Mouse (Mus musculus): ENCODE results near the gene Hsd17b3.
"Not testable (repeated sequence)": the region's sequence is repeated elsewhere in the genome, so short reads cannot be mapped to it uniquely, and the experiment has no call there.

The Hsd17b3 gene

DNA sequence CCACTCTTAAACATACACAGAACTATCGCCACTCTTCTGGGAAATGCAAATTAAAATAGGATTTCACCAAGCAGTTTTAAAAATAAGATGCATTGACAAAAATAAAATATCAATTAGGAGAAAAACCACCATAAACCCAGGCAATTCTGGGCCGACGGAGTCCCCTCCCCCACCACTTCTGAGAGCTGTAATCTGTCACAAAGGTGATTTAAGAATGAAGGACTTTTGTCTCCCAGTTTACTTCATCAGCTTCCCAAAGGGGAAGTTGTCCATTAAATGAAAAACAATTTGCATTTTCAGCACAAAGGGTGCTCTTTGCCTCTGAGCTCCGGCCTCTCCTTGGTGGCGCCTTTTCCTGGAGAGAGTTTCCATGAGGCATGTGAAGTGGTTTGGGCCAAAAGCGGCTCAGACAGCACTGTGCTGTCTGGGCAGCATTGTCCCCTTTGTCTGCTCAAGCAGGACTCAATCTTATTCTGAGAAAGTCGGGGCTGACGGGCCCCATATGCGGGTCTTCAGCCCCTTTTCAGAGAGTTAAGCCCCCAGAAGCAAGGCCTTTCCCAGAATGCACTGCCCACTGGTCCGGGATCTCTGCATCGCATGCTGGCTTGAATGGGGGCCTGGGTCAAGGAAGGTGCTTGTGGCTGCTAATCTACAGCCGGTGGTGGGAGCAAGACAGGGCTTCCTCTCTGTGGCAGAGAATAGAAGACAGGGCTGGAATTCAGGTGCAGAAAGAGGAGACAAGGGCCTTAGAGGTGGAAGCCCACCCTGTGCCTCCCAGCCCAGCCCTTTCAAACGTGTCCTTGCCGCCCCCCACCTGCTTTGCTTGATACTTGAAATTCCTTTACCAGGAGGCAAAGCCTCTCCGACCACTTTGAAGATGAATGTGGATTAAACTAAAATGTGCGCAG lies 7.8 kb downstream of the Hsd17b3 start:
- DNase-seq (ENCODE audit: low spot score) = no peak

GRCm38 (mm10) chr13:64077591-64077990 lies 11.4 kb downstream of the Hsd17b3 start:
- DNase-seq (ENCODE audit: low spot score) = no peak

- no peak for DNase-seq (ENCODE audit: low spot score)
These were observed 13.0 kb downstream of the Hsd17b3 start for GRCm38 (mm10) chr13:64076074-64076473.

GRCm38 (mm10) chr13:64066653-64067052 lies 22.4 kb downstream of the Hsd17b3 start:
- DNase-seq (ENCODE audit: low spot score) = no peak

GRCm38 (mm10) chr13:64064276-64064675 lies 24.8 kb downstream of the Hsd17b3 start:
- DNase-seq (ENCODE audit: low spot score) = no peak

DNA sequence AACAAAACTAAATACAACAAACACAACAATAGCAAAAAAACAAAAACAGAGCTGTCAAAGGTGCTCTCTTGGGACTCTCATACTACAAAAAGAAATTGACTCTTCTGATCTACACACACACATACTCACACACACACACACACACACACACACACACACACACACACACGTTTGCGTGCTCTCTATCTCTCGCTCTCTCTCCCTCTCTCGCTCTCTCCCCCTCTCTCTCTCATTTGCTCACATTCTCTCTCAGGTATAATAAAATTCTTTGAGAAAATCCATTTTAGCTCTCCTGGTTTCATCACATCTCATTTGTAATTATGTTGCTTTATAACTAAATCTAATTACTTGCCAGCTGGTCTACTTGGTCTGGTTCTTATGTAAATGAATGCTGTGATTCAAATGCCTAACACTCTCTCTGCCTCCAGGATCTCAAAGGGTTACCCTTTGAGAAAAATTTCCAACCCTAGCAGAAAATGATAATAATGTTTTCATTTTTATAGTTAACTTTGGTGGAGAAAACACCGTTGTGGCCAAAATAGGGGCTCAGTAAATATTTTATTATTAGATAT lies 28.0 kb downstream of the Hsd17b3 start:
- DNase-seq (ENCODE audit: low spot score) = no peak

GRCm38 (mm10) chr13:64053959-64054358 lies 35.1 kb downstream of the Hsd17b3 start:
- no peak for DNase-seq (ENCODE audit: low spot score)

GRCm38 (mm10) chr13:64052281-64052680 lies 36.7 kb downstream of the Hsd17b3 start:
- DNase-seq (ENCODE audit: low spot score) = not testable (repeated sequence)

- DNase-seq (ENCODE audit: low spot score) = no peak
These were observed 38.1 kb downstream of the Hsd17b3 start for GRCm38 (mm10) chr13:64050895-64051294.

DNA sequence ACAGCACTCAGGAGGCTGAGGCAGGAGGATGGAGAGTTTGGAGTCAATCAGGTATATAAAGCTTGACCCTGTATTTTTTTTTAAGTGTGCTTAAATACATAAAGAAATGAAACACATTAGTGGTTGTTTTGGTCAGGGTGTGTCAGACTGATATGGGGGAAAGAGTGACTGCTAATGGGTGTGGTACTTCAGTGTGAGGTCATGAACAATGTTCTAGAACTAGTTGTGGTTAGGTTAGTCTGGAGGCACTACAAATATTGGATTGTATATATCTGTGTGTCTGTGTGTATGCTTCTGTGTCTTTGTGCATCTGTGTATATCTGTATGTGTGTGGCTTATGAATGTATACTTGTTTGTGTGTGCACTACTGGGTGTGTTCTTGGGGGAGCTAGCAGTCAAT lies 39.5 kb downstream of the Hsd17b3 start:
- no peak for DNase-seq (ENCODE audit: low spot score)

GRCm38 (mm10) chr13:64048467-64048866 lies 40.6 kb downstream of the Hsd17b3 start:
- no peak for DNase-seq (ENCODE audit: low spot score)

DNA sequence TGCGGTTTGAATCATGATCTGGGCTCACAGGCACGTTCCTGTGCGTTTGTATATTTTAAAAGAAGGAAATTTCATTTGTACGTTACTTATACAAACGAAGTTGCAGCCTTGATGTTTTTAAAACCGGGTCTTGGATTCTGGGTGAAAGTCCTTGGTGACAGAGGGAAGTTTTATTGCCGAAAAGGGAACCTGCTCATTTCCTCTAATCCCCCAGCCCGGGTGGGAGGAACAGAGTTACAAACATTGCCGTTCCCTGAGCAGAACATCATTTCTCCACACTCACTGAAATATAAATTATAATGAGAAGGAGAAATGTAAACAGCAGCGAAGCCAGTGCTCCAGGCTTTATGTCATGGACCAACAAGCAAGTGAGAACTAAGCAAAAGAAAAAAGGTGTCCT lies 49.1 kb downstream of the Hsd17b3 start:
- DNase-seq (ENCODE audit: low spot score) = no peak

DNA sequence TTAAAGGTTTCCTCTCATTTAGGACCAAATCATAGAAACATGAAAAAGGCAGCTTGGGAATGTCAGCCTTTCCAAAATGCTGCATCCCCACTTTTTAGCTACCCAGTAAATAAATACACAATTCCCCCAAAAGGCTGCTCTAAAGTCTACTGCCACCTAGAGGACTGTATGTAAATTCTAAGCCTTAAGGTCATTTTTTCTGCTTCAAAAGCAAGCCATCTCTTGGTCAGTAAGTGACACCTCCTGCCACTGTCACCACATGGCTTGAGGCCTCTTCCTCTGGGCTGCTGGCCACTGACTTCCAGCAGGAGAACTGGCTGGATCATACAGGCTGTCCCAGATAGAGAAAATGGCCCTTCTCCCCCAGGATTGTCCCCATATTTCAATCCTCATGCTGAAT lies 50.9 kb downstream of the Hsd17b3 start:
- DNase-seq (ENCODE audit: low spot score) = no peak

DNA sequence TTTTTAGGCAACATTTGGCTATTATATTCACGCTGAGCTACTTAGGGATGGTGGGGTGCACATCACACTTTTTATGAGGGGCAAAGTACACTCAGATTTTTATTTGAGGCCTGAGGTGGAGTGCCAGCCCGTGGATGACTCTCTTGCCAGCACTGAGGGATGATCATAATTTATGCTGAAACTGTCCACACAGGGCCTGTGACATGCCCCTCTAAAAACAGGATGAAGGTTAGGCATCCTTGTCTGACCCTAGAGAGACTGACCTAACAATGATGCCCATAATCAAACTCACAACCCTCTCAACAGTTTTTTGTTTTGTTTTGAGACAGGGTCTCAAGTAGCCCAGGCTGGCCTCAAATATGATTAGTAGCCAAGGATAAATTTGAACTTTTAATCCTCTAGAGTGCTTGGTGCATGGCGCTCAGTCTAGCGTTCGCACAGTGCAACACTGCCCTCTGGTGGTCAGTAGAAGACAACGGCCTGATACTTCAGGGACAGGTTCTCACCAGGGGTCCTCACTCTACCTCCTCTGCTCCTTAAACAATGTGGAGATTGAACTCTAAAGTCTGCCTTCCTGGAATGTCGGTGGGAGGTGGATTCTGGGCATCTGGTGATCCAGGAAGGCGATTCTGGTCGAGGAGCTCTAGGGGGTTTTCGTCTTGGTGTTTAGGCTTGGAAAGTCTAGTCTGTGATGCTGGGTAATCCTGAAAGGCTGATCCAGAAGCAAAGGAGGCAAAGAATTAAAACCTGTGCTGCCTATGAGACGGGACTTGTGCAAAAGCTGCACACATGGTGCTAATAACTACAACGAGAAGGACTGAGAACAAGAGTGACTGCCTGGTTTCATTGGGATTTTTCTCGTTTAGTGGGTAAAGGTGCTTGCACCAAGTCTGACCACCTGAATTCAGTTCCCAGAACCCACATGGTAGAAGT lies 52.7 kb downstream of the Hsd17b3 start:
- peak; percentile 59 for DNase-seq (ENCODE audit: low spot score)

DNA sequence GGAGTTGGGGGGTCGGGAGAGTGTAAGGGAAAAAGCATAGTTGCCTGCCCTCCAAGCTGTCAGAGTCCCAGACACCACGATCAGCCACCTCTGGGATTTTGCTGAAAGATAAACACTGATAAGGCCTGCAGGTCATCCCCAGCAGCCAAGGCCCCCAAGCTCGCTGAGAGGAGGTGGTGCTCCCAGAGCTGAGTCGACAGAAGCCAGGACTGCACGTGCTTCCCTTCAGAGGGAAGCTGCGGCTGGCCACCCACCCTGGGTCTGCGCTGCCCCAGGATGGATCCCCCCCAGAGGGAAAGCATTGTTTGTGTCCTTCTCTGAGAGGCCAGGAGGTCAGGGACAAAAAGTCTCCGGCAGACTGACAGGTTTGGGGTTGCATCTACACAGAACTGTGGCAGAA lies 54.0 kb downstream of the Hsd17b3 start:
- DNase-seq (ENCODE audit: low spot score) = peak; percentile 30

GRCm38 (mm10) chr13:64033921-64034320 lies 55.1 kb downstream of the Hsd17b3 start:
- DNase-seq (ENCODE audit: low spot score) = no peak

GRCm38 (mm10) chr13:64033181-64033580 lies 55.8 kb downstream of the Hsd17b3 start:
- no peak for DNase-seq (ENCODE audit: low spot score)

GRCm38 (mm10) chr13:64031254-64031653 lies 57.8 kb downstream of the Hsd17b3 start:
- DNase-seq (ENCODE audit: low spot score) = no peak

DNA sequence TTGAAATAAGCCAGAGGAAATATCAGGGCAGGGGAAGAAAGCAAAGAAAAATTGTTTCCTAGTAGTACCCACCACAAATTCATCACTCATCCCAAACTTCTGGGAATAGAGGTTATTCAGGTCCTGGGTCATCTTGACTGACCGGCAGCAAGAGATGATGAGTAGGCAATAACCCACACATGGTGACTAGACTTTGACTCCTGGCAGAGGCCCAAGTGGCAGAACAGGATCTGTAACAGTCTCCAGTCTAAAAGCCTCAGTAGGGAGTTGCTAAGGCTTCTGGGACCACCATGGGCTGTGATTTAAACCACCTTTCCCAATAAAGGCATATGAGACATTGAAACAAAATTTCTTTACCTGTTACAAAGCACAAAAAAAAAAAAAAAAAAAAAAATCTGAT lies 58.2 kb downstream of the Hsd17b3 start:
- no peak for DNase-seq (ENCODE audit: low spot score)

GRCm38 (mm10) chr13:64024803-64025202 lies 64.2 kb downstream of the Hsd17b3 start:
- DNase-seq (ENCODE audit: low spot score) = no peak

DNA sequence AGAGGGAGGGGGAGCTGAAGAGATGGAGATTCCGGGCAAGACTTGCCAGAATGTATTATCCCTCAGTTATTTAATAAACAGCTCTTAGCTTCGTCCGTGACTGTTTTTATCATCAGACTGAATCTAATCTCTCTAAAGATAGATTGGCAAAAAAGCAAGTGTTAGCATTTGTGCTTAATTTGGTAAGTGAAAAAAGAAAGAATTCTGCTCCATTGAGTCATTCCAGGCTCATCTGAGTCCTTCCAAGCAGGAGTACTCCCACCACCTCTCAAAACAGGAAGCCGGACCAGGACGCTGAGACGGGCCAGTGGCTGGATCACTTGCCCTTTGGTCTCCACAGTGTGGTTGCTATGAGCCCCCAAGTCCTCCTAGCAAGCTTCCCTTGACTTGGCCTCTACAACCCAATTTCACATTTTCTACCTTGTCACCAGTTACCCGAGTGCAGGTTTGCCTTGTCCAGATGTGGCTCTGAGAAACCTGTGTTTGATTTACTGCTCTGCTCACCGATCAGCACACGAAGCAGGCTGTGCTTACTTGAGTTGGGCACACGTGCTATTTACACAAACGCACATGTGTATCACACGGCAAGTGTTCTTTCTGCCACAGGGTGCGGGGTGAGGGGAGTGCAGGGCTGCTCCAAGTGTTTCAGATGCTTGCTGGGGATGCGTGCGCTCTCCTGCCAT lies 66.1 kb downstream of the Hsd17b3 start:
- no peak for DNase-seq (ENCODE audit: low spot score)

DNA sequence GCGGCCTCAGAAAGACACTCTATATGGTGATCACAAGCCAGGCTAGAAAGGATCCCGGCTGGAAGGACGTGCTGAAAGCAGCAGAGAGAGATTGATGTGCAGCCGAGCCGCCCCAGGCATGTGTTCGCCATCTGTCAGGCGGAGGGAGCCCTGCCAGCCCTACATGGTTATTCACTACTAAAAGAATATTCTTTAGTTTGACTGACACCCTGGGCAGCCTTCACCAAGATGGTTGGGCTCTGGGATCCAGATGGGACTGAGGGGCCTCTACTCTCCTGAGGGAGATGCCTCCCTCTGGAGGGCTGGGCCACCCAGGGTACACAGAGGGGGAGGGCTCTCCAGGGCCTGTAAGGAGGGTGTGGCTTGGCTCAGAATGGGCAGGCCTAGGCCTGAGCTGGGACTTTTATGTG lies 68.1 kb downstream of the Hsd17b3 start:
- no peak for DNase-seq (ENCODE audit: low spot score)
